Mouse (Mus musculus): ENCODE measurements around the gene Dock8. TPM values are rescaled to one million over a fixed set of nuclear protein-coding genes. Genes with fewer than 3 reads are reported as not detected.

Gene Dock8
- total RNA-seq (2021) = 10 to 100 TPM; 16.3 to 18.5 TPM

DNA sequence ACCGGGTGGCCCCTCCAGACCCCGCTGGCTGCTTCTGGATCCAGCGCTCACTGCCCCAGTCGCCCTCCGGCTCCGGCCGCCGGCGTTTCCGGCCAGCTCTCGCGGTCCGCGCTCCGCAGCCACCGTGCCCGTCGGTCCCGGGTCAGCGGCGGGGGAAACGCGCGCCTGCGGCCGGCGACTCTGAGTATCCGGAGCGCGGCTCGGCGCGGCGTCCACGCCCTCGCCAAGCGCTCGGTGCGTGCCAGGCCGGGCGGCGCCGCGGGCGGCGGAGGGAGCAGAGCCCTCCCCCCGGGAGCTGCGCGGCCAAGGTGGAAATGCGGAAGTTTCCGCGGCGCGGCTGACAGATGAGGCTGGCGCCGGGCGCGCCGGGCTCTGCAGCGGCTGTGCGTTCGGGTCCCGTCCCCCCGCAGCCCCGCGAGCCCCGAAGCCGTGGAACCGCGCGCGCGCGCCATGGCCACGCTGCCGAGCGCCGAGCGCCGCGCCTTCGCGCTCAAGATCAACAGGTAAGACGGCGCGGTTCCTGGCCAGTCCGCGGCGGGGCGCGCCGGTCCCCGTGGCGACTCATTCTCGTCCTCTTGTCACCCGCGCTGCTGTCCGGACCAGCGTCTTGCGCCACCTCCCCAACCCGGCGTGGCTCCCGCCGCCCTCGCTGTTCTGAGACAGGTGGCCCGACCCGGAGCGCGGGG is at the start of gene Dock8:
Gene Dock8, plus strand, starts transcription at position 334 of the 686 bp plus-strand sequence.
- intact Hi-C loops (cut with DNase I) = loop anchor here (2.0 kb wide), 1 partner anchor 39 kb away; the partner anchor contains the start of gene Cbwd1
- DNase-seq = peak; percentile 72 to 78

GRCm38 (mm10) chr19:24958531-24958930 is 40.8 kb upstream of the Dock8 start:
- intact Hi-C loops (cut with DNase I) = loop anchor here (5.0 kb wide), 2 partner anchors 494 to 669 kb away; no protein-coding TSS in a partner anchor
- DNase-seq = peak; percentile 32 to 74

DNA sequence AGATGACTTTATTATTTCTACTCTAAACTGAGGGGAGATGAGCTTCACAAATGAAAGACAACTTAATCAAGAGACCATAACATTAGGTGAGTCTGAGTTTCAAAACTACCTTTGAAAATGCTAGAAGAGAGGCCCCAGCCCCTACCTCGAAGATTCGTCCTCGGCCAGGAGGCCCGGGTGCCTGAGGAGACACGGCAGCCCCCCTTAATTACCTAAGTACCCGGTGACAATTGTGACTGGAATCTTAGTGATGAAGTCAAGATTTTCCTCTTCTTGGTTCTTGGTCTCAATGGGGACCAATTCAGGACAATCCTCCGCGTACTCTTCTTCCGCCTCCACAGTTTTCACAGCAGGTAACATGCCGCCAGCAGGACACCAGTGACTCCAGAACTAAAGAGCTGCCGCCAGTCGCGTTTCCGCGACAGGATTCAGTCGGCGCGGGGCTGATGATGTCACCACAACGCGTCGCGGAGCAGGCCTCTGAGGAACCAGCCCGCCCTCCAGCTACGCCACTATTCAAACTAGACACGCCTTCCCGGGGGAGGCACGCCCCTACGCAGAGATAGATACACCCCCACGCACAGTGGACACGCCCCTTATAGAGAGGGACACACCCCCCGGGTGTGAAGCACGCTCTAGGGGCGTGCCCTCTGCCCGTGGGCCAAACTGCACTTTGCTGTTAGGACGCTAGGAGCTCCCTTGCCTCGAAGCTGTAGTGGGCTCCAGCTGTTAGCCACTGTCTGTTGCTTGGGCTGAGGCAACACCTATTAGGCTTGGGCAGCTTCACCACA is 38.0 kb upstream of the Dock8 start, which contains the start of gene Cbwd1:
Gene Cbwd1, minus strand, starts transcription at position 439 of the 791 bp plus-strand sequence.
- peak; percentile 98 to 99 for DNase-seq
- intact Hi-C loops (cut with DNase I) = loop anchor here (2.0 to 5.0 kb wide), 3 partner anchors 37 to 161 kb away; partner anchors contain the start of gene Dock8

- intact Hi-C loops (cut with DNase I) = no loop called here
- no peak for DNase-seq
Measured at GRCm38 (mm10) chr19:24966203-24966602, 33.1 kb upstream of the Dock8 start.

GRCm38 (mm10) chr19:24966941-24967340 is 32.4 kb upstream of the Dock8 start:
- intact Hi-C loops (cut with DNase I) = no loop called here
- no peak for DNase-seq

DNA sequence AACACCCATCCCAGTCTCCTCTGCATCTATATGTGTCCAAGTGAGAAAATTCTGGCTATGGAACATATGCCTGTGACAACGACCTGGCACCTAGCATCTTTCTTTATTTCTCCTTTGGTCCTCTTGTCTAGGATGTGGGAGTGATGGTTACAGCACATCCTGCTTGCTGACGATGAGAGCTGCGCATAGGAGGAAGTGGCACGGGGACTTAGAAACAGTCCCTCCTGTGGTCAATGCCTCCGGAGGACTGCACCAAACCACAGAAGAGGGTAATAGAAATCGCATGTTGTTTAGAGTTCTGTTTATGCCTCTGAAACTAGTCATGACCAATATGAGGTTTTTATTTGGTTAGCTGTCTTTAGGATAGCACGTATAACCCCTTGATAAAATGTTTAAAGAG is 28.0 kb upstream of the Dock8 start:
- intact Hi-C loops (cut with DNase I) = no loop called here
- DNase-seq = no peak

DNA sequence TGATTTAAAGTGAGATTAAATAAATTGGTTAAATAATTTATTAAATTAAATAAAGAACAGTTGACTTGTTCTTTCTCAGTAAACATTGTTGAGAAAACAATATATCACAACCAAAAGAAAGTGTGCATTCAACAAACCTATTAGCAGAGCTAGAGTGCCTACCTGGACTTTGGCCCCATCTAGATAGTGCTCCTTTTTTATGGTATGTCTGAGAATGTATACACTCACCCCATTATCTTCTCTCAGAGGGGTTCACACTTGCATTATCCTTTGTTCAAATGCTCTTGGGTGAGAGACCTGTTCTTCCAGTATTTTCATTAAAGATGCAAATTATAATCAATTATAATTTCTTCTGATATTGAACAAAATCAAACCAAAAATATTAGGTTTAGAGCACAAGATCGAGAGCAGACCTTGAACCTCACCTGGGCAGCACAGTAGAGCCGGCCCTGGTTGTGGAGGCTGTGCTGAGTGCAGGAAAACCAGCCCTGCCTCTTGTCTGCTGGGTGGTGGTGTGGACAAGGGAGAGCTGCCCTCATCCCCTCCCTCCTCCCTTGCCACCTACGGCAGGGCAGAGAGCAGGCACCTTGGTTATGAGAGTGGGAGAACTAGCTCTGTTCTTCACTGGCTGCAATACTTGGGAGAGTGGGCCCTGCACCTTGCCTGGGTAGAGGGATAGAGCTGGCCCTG is 26.5 kb upstream of the Dock8 start:
- no peak for DNase-seq
- intact Hi-C loops (cut with DNase I) = no loop called here

DNA sequence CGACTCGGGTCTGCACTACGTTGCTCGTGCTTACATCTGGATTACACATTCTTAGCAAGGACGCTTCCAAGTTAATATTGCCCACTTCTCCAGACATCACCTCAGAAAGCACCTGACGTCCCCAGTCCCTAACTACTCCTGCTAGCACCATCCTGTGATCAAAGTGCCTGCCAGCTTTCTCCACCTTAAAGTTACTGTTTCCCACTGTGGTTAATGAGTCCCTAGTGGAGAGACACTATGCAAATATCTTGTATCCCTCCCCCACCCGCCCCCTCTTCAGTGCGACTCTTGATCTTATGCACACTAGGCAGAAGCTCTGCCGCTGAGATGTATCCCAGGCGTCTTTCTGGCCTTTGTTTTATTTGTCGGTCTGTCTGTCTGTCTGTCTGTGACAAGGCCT is 21.3 kb upstream of the Dock8 start:
- intact Hi-C loops (cut with DNase I) = no loop called here
- DNase-seq = no peak

DNA sequence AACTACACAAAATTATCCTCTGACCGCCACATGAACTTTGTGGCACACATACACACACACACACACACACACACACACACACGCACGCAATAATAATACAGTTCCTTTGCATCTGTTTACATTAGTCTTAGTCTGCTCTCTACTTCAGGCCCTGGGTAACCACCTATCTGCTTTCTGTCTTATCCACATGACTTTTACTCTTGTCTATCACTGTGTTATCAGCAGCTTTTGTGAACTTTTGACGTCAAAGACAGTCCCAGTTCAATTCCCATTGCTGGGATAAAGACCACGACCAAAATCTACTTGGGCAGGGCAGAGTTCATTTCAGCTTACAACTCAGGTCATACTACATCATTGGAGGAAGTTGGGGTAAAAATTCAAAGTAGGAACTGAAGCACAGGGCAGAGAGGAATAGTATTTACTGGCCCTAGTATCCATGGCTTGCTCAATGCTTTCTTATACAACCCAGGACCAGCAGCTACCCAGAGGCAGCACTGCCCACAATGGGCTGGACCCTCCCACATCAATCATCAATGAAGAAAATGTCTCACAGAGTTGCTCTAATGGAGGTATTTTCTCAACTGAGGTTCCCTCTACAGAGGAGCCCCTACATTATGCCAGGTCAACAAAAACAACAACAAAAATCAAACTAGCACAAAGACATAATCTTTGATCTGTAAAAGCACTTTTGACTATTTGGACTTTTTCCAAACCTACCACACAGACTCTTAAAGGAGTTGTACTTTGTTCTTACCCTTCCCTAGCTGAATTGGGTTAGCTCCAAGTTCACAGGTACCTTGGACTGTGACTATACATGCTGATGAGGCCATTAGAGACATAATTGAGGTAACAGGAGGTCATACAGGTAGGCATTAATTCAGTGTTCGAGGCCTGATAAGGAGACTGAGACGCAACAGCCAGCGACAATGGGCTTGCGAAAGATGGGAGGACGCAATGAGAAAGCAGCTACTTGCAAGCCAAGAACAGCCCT is 20.2 kb upstream of the Dock8 start:
- intact Hi-C loops (cut with DNase I) = no loop called here

DNA sequence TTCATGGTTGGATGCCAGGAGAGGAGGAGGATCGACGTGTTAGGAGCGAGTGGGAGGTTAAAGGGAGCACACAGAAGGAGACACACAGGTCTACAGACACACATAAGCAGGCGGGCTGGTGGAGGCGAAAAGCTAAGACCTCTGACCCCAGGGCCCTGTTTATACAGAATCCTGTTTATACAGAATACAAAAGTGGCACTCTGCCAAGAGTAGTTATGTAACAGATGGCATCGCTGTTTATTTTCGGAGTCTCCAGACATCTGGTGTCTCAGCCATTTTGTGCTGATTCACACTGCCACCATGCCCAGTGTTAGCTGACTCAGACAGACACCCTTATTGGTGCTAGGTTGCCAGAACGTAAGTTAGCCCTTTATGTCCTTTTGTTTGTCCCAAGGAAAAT is 18.0 kb upstream of the Dock8 start:
- peak in 1 of 2 experiments; percentile 45 for DNase-seq
- intact Hi-C loops (cut with DNase I) = no loop called here

More for the DNA sequence above, 20.2 kb upstream of the Dock8 start:
- no peak for DNase-seq

DNA sequence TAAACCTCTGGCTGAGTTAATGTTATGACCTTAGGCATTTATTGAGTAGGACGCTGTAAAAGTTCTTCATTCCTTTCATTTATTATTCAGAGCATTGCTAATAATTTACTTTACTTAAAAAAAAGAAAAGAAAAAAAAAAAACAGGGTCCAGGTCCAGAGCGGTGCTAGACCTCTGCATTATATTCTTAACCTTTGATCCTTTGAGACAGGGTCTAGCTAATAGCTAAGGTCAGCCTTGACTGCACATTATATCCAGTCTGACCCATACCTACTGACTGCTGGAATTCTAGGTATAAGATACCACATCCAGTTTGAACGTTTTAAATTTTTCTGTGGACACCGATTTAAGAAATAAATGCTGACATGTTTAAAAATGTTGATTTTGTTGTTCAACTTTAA is 16.3 kb upstream of the Dock8 start:
- intact Hi-C loops (cut with DNase I) = no loop called here
- DNase-seq = no peak

GRCm38 (mm10) chr19:24983857-24984498 is 15.4 kb upstream of the Dock8 start:
- intact Hi-C loops (cut with DNase I) = no loop called here
- no peak for DNase-seq

GRCm38 (mm10) chr19:24985045-24985444 is 14.3 kb upstream of the Dock8 start:
- intact Hi-C loops (cut with DNase I) = no loop called here
- DNase-seq = no peak

GRCm38 (mm10) chr19:24987355-24987754 is 12.0 kb upstream of the Dock8 start:
- DNase-seq = no peak
- intact Hi-C loops (cut with DNase I) = no loop called here

DNA sequence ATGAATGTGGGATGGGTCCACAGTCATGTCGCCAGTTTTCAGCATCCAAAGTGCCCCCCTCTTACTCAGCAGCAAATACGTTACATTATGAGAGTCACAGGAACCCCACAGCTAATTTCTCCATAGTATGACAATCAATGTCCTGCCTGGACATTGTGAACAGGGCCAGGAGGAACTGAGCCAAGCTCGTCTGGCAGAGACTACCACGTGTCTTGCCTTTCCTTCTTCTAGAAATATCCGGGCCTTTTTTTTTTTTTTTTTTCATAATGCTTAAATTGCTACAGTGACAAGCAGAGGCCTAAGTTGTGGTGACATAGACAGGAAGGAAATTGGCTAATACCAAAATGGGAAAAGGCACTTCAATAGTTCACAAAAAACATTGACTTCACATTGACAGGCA is 10.5 kb upstream of the Dock8 start:
- intact Hi-C loops (cut with DNase I) = no loop called here
- DNase-seq = peak; percentile 39 to 44

DNA sequence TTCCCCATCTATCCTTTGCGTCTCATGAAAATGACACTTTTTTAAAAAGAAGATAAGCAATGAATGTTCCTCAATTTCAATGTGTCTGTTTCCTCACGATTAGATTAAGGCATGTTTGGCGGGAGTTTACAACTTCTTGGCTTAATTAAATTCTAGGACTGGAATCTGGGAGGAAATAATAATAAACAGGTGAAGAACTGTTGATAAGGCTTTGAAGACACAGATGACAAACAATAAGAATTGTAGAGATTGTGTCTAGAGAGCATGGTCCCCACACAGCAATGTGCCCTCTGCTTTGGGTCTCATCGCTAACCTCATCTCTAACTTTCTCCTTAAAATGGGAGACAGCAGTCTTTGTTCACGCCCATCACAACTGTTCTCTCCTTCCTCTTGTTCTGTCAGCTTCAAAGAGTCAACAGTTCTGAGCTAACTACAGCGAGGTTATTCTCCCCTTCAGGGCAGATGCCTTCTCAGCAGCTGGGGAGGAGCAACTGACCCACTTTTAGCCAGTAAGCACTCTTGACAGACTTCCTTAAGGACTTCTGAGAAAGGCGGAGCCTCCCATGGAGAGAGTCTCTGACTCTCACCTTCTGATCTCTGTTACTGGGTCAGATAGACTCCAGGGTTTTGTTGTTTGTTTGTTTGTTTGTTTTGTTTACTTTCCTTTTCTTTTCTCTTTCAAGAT is 9.1 kb upstream of the Dock8 start:
- DNase-seq = no peak
- intact Hi-C loops (cut with DNase I) = no loop called here

DNA sequence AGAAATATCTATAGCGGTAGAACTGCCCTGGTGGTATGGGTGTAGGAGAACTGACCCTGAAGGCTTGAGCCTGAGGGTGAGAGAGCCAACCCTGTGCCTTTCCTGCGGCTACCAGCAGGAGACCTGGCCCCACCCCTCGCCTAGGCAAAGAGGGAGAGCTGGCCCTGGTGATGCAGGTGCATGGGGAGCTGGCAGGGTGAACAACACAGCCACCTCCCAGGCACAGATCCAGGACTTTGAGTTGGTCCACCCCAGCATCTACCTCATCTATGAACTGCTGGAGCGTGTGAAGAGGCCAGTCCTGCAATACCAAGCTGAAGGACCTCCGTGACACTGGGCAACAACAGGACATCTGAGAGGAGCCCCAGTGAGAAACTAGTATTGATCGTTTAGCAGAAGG is 5.8 kb upstream of the Dock8 start:
- no peak for DNase-seq
- intact Hi-C loops (cut with DNase I) = no loop called here

GRCm38 (mm10) chr19:24994900-24995299 is 4.4 kb upstream of the Dock8 start:
- intact Hi-C loops (cut with DNase I) = no loop called here
- DNase-seq = peak in 1 of 2 experiments; percentile 25

Measured in heart, postnatal 10 days (tissue).